Mouse (Mus musculus) stomach, embryonic 14.5 days (tissue): ENCODE measurements around the gene Gemin8. TPM values are rescaled to one million over a fixed set of nuclear protein-coding genes. Genes with fewer than 3 reads are reported as not detected.

ENCODE experiments used
- ATAC-seq: fragments of 200-750 bp; cut with Nextera tagmentation; 2 replicates; pipeline ENCODE4 v1.8.0; 2017; ENCODE audit warnings: low read depth, moderate TSS enrichment; ENCODE audit not compliant: insufficient number of reproducible peaks, insufficient read depth, low FRiP score
- H3K27ac ChIP-seq: fragments of 300-500 bp; sonication (generic); 2 replicates; pipeline ENCODE4 v1.5.1; 2014; ENCODE audit warnings: mild to moderate bottlenecking, low read length, moderate library complexity, mixed read lengths
- H3K27me3 ChIP-seq: fragments of 300-500 bp; sonication (generic); 2 replicates; pipeline ENCODE4 v1.6.1; 2014; ENCODE audit warnings: low read length, control low read depth, mixed read lengths; ENCODE audit not compliant: control insufficient read depth, insufficient read depth
- H3K36me3 ChIP-seq: fragments of 300-500 bp; sonication (generic); 2 replicates; pipeline ENCODE4 v1.6.1; 2014; ENCODE audit warnings: mild to moderate bottlenecking, control low read depth, low read length, moderate library complexity, mixed read lengths; ENCODE audit not compliant: control insufficient read depth, insufficient read depth
- H3K4me1 ChIP-seq: fragments of 300-500 bp; sonication (generic); 2 replicates; pipeline ENCODE4 v1.6.1; 2014; ENCODE audit warnings: low read length, control low read depth, mixed read lengths; ENCODE audit not compliant: control insufficient read depth, insufficient read depth
- H3K4me2 ChIP-seq: fragments of 300-500 bp; sonication (generic); replicated peaks from 2 replicates; pipeline ENCODE4 v1.6.1; 2014; ENCODE audit warnings: low read depth, low read length, control low read depth
- H3K4me3 ChIP-seq: fragments of 300-500 bp; sonication (generic); 2 replicates; pipeline ENCODE4 v1.5.1; 2014; ENCODE audit warnings: low read depth, low read length, control low read depth
- H3K9ac ChIP-seq: fragments of 300-500 bp; sonication (generic); replicated peaks from 2 replicates; pipeline ENCODE4 v1.6.1; 2014; ENCODE audit warnings: low read depth, mild to moderate bottlenecking, control low read depth, low read length, moderate library complexity, mixed read lengths
- H3K9me3 ChIP-seq: fragments of 300-500 bp; sonication (generic); 2 replicates; pipeline ENCODE4 v1.6.1; 2016; ENCODE audit warnings: low read depth, low read length, control low read depth; ENCODE audit not compliant: control insufficient read depth
- WGBS: fragments of 180-500 bp; shearing (Covaris S2); extraction: QIAGEN DNeasy Blood & Tissue Kit; methylation state at CpG from one replicate; pipeline ENCODE4 v1.1.7; 2014; 5-methylcytosine and 5-hydroxymethylcytosine counted together
- polyA plus RNA-seq: library from polyadenylated mRNA; unstranded; fragments of >200 nt; fragmentation: Nextera tagmentation; extraction: Ambion mirVana; gene quantifications from 2 replicates; pipeline ENCODE4 v1.2.1, GENCODE M21; 2014

The Gemin8 gene
- 14.6 and 17.3 TPM in 2 replicates for polyA plus RNA-seq

DNA sequence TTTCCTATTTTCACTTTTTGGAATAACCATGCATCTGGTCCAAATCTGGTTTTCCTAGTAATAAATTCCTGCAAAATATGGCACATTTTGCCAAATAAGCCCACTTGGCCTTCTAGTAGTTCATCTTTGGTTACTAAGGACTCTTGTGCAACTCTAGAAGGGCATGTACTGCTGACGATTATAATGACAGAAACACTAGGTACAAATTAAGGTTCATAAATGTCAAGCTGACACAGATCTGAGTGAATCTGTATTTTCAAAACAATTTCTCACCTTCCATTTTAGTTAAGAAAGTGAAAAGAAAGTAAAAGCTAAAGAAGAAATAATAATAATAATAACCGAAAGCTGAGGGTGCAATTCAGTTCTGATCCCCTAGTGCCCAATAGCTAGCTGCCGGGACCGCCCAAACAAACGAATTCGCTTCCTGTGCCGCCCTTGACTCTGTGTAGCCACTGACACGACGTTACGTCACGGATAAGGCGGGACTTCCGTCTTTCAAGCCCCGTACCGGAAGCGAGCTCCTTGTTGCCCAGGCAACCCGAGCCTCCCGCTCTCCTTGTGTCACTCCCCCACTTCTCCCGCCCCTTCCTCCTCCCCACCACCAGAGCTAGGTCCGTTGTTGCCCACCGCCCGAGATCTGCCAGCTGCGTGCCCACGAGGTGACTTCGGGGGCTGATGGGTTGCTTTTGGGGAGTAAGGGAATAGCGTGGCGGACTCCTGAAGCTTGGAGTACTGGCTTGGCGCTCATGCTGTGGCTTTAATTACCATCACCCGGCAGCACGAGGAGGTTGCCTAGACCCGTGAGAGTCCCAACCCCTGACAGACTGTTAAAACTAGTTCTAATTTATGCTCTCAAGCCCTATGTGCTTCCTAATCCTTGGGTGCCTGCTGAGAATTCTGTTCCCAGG lies at the start of gene Gemin8:
Gene Gemin8, plus strand, starts transcription at position 563 of the 908 bp plus-strand sequence.
- Histone ChIP-seq H3K4me3 (peak within 1 kb of the TSS; percentile 49), H3K9ac (peak within 1 kb of the TSS; percentile 30; the same call in 1 of the 2 replicates), H3K4me1 (peaks cover 4% of the 10 kb centered on the region; the same call in 1 of the 2 replicates), H3K36me3 (no peaks in the 10 kb centered on the region), H3K9me3 (no peaks in the 10 kb centered on the region), H3K27ac (peak within 1 kb of the TSS; percentile 55; the same call in 1 of the 2 replicates), H3K27me3 (no peaks in the 10 kb centered on the region), H3K4me2 (peak within 1 kb of the TSS; percentile 37)
- WGBS = 19% methylated on average over 31 of the region's 31 CpGs
- peak; percentile 97 for ATAC-seq

DNA sequence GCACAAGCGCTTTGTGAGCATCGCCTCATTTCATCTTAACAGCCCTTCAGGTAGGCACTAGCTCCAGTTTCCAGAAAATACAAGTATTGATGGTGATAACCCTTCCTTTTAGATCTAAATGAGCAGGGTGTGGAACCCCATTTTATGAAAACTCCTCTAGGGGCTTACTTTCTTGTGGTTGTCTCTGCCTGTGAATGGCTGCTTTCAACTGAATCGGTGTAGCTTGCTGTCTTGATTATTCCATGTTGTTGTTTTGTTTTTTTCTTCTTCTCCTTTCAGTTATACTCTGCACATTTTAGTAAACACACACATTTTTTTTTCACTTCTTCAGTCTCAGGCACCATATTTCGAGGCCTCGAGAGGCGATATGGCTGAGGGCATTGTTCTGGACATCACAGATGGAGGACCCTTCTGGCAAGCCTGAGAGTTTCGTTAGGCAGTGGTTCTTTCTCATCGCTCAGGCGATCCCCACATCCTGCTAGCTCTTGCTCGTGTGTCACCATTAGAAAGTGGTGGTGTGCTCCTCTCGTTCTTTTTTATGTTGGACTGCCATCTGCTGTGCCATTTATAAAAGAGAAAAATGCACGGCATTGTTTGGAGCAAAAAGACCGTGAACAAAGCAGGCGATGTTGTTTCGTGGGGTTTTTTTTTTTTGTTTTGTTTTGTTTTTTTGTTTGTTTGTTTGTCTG lies 23.0 kb upstream of the Gemin8 start:
- Histone ChIP-seq H3K36me3 (no peaks in the 10 kb centered on the region), H3K4me1 (no peaks in the 10 kb centered on the region), H3K9ac (no peak overlapping the region), H3K27ac (no peak overlapping the region), H3K4me3 (no peak overlapping the region), H3K27me3 (no peaks in the 10 kb centered on the region), H3K4me2 (no peak overlapping the region), H3K9me3 (no peaks in the 10 kb centered on the region)
- 81% methylated on average over 15 of the region's 15 CpGs for WGBS
- no peak for ATAC-seq

DNA sequence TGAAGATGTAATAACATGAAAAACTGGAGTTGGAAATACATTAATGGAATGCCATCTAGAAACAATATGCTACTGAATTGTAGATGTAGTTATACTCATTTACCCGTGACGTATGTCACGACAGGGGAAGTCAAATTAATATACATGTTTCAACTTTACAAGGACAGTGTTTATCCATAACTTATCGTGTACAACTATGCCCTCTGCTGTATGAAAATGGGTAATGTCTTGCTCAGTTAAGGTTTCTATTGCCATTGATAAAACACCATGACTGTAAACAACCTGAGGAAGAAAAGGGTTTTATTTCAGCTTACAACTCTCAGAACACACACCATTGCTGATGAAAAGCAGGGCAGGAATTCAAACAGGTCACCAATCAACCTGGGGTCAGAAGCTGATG lies 7.5 kb upstream of the Gemin8 start:
- no peak overlapping the region for H3K4me3 ChIP-seq
- no peak overlapping the region for H3K4me2 ChIP-seq
- no peak overlapping the region for H3K9ac ChIP-seq
- no peaks in the 10 kb centered on the region for H3K4me1 ChIP-seq
- no peaks in the 10 kb centered on the region for H3K27me3 ChIP-seq
- no peaks in the 10 kb centered on the region for H3K9me3 ChIP-seq
- no peaks in the 10 kb centered on the region for H3K36me3 ChIP-seq
- no peak overlapping the region for H3K27ac ChIP-seq
- no peak for ATAC-seq
- 57% methylated on average over 4 of the region's 4 CpGs for WGBS

DNA sequence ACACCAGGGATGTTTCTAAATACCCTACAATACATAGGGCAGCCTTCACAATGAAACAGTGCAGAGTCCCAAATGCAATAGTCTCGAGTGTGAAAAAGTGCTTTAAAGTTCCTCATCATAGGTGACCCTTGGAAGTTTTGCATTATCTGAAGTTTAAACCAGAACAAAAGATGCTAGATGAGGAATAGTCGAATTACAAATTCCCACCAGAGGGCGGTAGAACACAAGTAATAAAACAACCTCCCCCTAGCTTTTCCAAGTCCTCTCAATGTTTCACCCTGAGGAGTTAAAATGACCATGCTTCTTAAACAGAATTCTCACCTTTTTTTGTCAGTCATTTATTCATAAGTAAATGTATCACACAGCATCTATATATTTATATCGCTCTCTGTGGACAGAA lies 2.9 kb upstream of the Gemin8 start:
- Histone ChIP-seq H3K27me3 (no peaks in the 10 kb centered on the region), H3K36me3 (no peaks in the 10 kb centered on the region), H3K4me3 (no peak overlapping the region), H3K27ac (no peak overlapping the region), H3K4me1 (no peaks in the 10 kb centered on the region), H3K9me3 (no peaks in the 10 kb centered on the region), H3K4me2 (no peak overlapping the region), H3K9ac (no peak overlapping the region)
- WGBS = 8% methylated on average over 4 of the region's 4 CpGs
- no peak for ATAC-seq

DNA sequence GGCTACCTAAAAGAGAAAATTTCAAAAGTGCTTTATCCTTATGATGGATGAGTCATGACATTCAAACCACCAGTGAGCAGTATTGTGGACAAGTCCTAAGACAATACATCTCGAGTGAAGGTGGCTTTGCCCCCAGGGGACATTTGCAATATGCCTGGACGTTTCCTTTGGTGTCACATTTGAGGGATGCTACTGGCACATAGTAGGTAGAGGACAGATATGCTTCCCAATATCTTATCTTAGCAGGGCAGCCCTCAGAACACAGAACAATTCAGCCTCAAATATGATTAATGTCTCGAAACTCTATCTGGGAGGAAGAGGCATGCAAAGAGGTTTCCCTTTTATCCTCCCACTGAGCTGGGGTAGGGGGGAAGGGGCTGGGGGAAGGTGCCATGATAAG lies 2.3 kb upstream of the Gemin8 start:
- no peak overlapping the region for H3K27ac ChIP-seq
- H3K9me3 ChIP-seq = no peaks in the 10 kb centered on the region
- H3K27me3 ChIP-seq = no peaks in the 10 kb centered on the region
- WGBS = 53% methylated on average over 3 of the region's 3 CpGs
- no peak overlapping the region for H3K4me2 ChIP-seq
- no peak overlapping the region for H3K9ac ChIP-seq
- no peak for ATAC-seq
- no peaks in the 10 kb centered on the region for H3K36me3 ChIP-seq
- peaks cover 2% of the 10 kb centered on the region; the same call in 1 of the 2 replicates for H3K4me1 ChIP-seq
- H3K4me3 ChIP-seq = no peak overlapping the region

DNA sequence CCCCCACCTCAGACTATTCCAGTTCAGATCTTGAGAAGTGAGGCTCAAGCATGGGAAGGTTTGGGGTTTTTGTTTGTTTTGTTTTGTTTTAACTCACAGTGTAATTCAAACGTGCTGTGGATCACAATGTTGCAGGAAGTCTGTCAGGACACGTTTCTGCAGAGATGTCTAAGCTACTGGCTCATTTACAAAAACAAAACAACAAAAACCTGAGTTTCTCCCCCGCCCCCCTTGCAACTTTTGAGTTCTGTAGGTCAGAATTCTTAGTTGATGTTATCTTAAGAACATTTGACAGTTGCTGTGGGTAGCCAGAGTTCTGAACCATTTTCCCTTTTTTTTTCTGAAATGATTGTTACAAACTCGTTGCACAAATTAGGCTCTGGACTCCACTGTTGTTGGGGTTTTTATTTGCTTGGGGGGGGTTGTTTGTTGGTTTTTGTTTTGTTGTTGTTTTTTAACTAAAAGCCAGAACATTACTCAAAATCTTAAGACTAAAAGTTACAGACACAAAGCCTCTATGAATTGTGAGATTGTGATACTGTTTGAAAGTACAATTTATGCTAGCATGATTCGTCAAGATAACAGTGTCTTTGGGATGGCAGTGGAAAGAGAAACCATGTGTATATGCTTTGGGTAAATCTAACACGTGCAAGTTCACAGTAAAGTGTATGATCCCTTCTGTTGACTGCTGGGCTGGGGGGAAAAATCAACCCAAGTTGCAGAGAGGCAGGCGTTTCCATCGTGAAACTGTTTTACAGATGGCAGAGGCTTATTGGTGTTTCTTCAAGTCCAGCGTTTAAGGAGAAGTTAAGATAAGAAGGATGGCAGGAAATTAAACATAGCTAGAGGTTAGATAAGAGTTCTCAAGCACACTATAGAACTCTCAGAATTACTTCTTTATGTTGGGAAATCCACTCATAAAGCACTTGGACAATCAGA lies 815 bp downstream of the Gemin8 start:
- H3K27ac ChIP-seq = peak overlapping the region; percentile 55; the same call in 1 of the 2 replicates
- peak overlapping the region; percentile 37 for H3K4me2 ChIP-seq
- H3K4me3 ChIP-seq = peak overlapping the region; percentile 49
- H3K9ac ChIP-seq = peak overlapping the region; percentile 30; the same call in 1 of the 2 replicates
- H3K27me3 ChIP-seq = no peaks in the 10 kb centered on the region
- H3K4me1 ChIP-seq = peaks cover 4% of the 10 kb centered on the region; the same call in 1 of the 2 replicates
- H3K36me3 ChIP-seq = no peaks in the 10 kb centered on the region
- no peaks in the 10 kb centered on the region for H3K9me3 ChIP-seq
- ATAC-seq = no peak
- WGBS = 24% methylated on average over 9 of the region's 9 CpGs

DNA sequence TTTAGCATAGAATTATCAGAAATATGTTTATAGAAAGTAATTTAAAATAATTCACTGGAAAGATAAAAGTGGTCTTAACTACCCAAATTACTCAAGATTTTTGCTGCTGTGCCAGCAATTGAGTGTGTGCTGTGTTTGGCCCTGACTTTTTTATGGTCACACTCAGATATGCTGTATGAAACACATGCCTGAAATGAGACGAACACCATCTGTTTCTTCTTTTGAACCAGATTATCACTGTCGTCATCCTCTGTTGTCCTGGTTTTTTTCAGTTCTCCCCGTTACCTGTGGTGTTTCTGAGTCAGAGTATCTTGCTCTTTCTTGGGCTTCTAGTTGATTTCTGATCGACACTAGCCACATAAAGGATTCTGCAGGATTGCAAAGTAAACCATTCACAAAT lies 1.8 kb downstream of the Gemin8 start:
- H3K9me3 ChIP-seq = no peaks in the 10 kb centered on the region
- 41% methylated on average over 4 of the region's 4 CpGs for WGBS
- H3K36me3 ChIP-seq = no peaks in the 10 kb centered on the region
- H3K4me3 ChIP-seq = no peak overlapping the region
- H3K4me1 ChIP-seq = peaks cover 4% of the 10 kb centered on the region; the same call in 1 of the 2 replicates
- H3K27ac ChIP-seq = no peak overlapping the region
- H3K27me3 ChIP-seq = no peaks in the 10 kb centered on the region
- no peak for ATAC-seq
- H3K9ac ChIP-seq = no peak overlapping the region
- H3K4me2 ChIP-seq = peak overlapping the region; percentile 37; the same call in 1 of the 2 replicates

DNA sequence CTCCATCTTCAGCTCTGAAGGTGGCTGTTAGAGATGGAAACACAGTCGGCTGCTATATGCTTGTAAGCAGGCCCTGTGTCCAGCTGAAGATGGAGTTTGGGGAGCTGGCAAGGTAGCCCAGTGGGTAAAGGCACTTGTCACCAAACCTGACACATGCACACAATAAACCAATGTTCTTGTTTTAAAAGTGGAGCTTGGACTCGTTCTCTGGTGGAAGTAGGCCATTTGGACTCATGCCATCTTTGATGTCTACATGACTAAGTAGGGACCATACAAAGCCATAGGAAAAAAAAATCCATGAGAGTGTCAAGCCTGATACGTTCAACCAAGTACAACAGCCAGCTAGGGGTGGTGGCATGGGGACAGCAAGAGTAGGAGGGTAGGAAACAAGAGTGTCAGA lies 2.4 kb downstream of the Gemin8 start:
- Histone ChIP-seq H3K4me1 (peaks cover 4% of the 10 kb centered on the region; the same call in 1 of the 2 replicates), H3K4me2 (no peak overlapping the region), H3K9me3 (no peaks in the 10 kb centered on the region), H3K4me3 (no peak overlapping the region), H3K9ac (no peak overlapping the region), H3K27me3 (no peaks in the 10 kb centered on the region), H3K27ac (no peak overlapping the region), H3K36me3 (no peaks in the 10 kb centered on the region)
- 56% methylated on average over 3 of the region's 3 CpGs for WGBS
- no peak for ATAC-seq
